Mouse (Mus musculus): ENCODE results near the gene Mybbp1a. TPM values are rescaled to one million over a fixed set of nuclear protein-coding genes. Genes with fewer than 3 reads are reported as not detected.

Gene Mybbp1a
- total RNA-seq, 2 experiments from 2014 or later, result 172 to 239 TPM

DNA sequence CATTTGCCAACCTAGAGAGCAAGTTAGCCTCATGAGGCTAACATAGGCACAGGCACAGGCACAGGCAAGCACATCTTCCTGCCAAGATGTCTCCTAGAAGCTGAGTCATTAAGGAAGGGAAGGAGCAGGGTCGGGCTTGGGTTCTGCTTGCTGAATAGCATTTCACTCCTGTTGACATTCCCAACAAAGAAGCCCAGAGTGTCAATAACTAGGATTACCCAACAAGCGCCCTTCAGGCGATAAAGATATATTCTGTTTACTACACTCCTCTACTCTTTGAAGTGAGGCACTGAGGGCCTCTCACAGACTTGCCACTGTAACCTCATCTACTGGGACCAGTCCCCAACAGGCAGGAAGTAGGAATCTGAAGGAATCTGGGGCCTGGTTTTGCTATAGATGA lies 54.9 kb downstream of the Mybbp1a start:
- ATAC-seq (replicated peaks; ENCODE audit: poor library complexity, severe bottlenecking), result no peak

DNA sequence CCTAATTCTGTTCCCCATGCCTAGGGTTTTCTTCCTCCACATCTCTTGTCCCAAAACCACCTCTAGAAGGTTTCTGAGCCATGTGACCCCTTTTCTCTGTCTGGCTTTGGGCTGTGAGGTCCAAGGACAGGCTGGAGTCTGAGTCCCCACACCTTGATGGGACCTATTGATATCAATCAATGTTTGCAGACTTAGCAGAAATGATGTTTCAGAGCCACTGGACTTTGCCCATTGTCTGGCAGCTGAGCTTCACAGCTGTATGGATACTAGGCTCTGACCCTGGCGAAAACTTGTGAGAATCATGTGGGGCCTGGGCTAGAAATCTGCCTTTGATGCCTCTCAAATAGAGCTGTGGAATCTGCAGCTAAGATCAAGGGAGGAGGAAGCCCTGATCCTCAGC lies 55.6 kb downstream of the Mybbp1a start:
- no peak for ATAC-seq (replicated peaks; ENCODE audit: poor library complexity, severe bottlenecking)

DNA sequence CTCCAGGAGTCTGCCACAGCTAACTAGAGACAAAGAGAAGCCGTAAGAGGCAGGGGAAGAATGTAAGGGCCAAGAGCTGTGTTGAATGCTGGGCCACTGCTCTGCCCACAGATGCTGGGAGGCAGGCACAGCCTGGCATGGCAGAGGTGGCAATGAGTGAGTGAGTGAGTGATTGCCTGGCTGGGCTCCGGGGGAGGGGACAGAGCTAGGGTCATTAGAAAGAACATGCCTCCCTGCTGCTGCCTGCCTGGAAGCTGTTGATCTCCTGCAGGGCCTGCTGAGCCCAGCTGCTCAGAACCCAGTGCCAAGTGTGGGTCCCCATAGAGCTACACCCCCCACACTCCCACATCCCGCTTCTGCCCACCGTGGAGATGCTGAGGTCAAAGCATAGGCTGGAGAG lies 56.2 kb downstream of the Mybbp1a start:
- no peak for ATAC-seq (replicated peaks; ENCODE audit: poor library complexity, severe bottlenecking)

DNA sequence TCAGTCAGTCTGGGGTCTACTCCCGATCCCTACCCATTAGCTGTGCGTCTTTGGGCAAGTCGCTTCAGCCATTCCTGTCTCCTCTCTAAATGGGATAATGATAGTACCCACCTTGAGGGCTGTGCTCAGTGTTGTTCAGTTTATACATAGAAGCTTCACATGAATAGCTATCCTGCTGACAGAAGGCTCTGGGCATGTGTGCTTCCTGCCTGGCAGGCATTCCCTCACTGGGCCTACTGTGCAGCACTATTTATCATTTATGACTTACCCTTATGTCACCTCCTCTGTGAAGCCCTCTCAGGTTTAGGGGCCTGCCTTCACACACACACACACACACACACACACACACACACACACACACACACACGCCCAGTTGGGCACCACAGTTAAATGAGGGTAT lies 59.0 kb downstream of the Mybbp1a start:
- no peak for ATAC-seq (replicated peaks; ENCODE audit: poor library complexity, severe bottlenecking)

Other genes starting within 250 kb of the Mybbp1a start
- gene Gm43951, start 234.5 kb upstream of the Mybbp1a start, total RNA-seq (2014; fragmentation: Nextera tagmentation), result 0.21 TPM in 1 of 2 replicates, not detected in the other
- 1.0 and 1.1 TPM in 2 replicates for gene Gm43951, start 234.5 kb upstream of the Mybbp1a start, total RNA-seq (2017)
- gene 4933427D14Rik, start 233.9 kb upstream of the Mybbp1a start, total RNA-seq (2014; fragmentation: Nextera tagmentation), result 10.4 and 12.1 TPM in 2 replicates
- 7.2 and 34.4 TPM in 2 replicates for gene 4933427D14Rik, start 233.9 kb upstream of the Mybbp1a start, total RNA-seq (2017)
- gene Txndc17, start 233.8 kb upstream of the Mybbp1a start, total RNA-seq (2014; fragmentation: Nextera tagmentation), result 115 and 151 TPM in 2 replicates
- 36.3 and 66.3 TPM in 2 replicates for gene Txndc17, start 233.8 kb upstream of the Mybbp1a start, total RNA-seq (2017)
- gene Med31, start 225.8 kb upstream of the Mybbp1a start, total RNA-seq (2014; fragmentation: Nextera tagmentation), result 12.2 and 12.4 TPM in 2 replicates
- 12.7 and 20.9 TPM in 2 replicates for gene Med31, start 225.8 kb upstream of the Mybbp1a start, total RNA-seq (2017)
- not detected in 2 replicates for gene Slc13a5, start 174.1 kb upstream of the Mybbp1a start, total RNA-seq (2014; fragmentation: Nextera tagmentation)
- not detected in 2 replicates for gene Slc13a5, start 174.1 kb upstream of the Mybbp1a start, total RNA-seq (2017)
- 3.6 and 8.9 TPM in 2 replicates for gene Xaf1, start 139.7 kb upstream of the Mybbp1a start, total RNA-seq (2014; fragmentation: Nextera tagmentation)
- gene Xaf1, start 139.7 kb upstream of the Mybbp1a start, total RNA-seq (2017), result 2.0 and 11.7 TPM in 2 replicates
- not detected in 2 replicates for gene Fbxo39, start 126.9 kb upstream of the Mybbp1a start, total RNA-seq (2014; fragmentation: Nextera tagmentation)
- gene Fbxo39, start 126.9 kb upstream of the Mybbp1a start, total RNA-seq (2017), result not detected in 2 replicates
- gene Tekt1, start 78.9 kb upstream of the Mybbp1a start, total RNA-seq (2014; fragmentation: Nextera tagmentation), result not detected in 2 replicates
- 0.15 TPM in 1 of 2 replicates, not detected in the other for gene Tekt1, start 78.9 kb upstream of the Mybbp1a start, total RNA-seq (2017)
- 0.79 and 1.2 TPM in 2 replicates for gene Smtnl2, start 29.6 kb upstream of the Mybbp1a start, total RNA-seq (2014; fragmentation: Nextera tagmentation)
- gene Smtnl2, start 29.6 kb upstream of the Mybbp1a start, total RNA-seq (2017), result not detected in 2 replicates
- gene Ggt6, start 5.8 kb upstream of the Mybbp1a start, total RNA-seq (2014; fragmentation: Nextera tagmentation), result not detected in 2 replicates
- gene Ggt6, start 5.8 kb upstream of the Mybbp1a start, total RNA-seq (2017), result not detected in 2 replicates
- gene Spns2, start 48.5 kb downstream of the Mybbp1a start, total RNA-seq (2014; fragmentation: Nextera tagmentation), result 27.1 and 41.2 TPM in 2 replicates
- 5.6 TPM in 2 replicates for gene Spns2, start 48.5 kb downstream of the Mybbp1a start, total RNA-seq (2017)
- gene Spns3, start 109.2 kb downstream of the Mybbp1a start, total RNA-seq (2014; fragmentation: Nextera tagmentation), result 32.1 and 46.2 TPM in 2 replicates
- gene Spns3, start 109.2 kb downstream of the Mybbp1a start, total RNA-seq (2017), result 21.8 and 23.0 TPM in 2 replicates
- gene Ube2g1, start 165.9 kb downstream of the Mybbp1a start, total RNA-seq (2014; fragmentation: Nextera tagmentation), result 30.1 and 39.5 TPM in 2 replicates
- gene Ube2g1, start 165.9 kb downstream of the Mybbp1a start, total RNA-seq (2017), result 32.3 and 37.7 TPM in 2 replicates
- 31.9 and 34.3 TPM in 2 replicates for gene Ankfy1, start 248.7 kb downstream of the Mybbp1a start, total RNA-seq (2014; fragmentation: Nextera tagmentation)
- gene Ankfy1, start 248.7 kb downstream of the Mybbp1a start, total RNA-seq (2017), result 34.9 and 36.0 TPM in 2 replicates